23 mouse cellular contexts compared by ENCODE assay signal in the genomic region with DNA sequence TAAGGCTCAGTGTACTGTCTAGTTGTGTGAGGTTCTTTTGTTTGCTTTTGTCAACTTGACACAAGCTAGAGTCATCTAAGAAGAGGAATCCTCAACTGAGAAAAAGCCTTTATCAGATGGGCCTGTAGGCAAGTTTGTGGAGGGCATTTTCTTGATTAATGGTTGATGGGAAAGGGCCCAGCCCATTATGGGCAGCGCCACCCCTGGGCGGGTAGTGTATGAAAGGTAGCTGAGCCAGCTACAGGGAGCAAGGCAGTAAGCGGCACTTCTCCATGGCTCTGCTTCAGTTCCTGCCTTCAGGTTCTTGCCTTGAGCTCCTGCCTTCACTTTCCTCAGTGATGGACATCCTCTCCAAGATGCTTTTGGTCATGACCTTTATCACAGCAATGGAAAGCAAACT. TPM values are rescaled to one million over a fixed set of nuclear protein-coding genes. Genes with fewer than 3 reads are reported as not detected.
DNase-seq lines count a peak whose midpoint lies in the region; ATAC-seq and TF ChIP-seq lines count a peak whose summit lies in the region.
"Had no signal": no experiment of that assay in that cellular context is flagged by ENCODE, and none has a peak within 500 bp of the region (broad histone marks: within the 10 kb centered on the region; RNA-seq: fewer than 3 reads in every experiment).

No protein-coding gene starts in this region.

- TF ChIP-seq EP300 in MEL (IDR thresholded peaks at IDR 0.05; ENCODE audit: low read depth in 1 of 2, low read length in 2 of 2): no peak

- no peaks in the 10 kb centered on the region for H3K79me2 ChIP-seq in MEL (ENCODE audit: control insufficient read depth, insufficient read depth, low read length, poor library complexity)

- H3K9me3 ChIP-seq in intestine, postnatal 0 days (ENCODE audit: control insufficient read depth): no peaks in the 10 kb centered on the region
- H3K9me3 ChIP-seq in intestine, embryonic 15.5 days: no peaks in the 10 kb centered on the region
- H3K9me3 ChIP-seq in MEL (replicated peaks; ENCODE audit: insufficient read depth, low read length): no peaks in the 10 kb centered on the region
- H3K9me3 ChIP-seq: G1E had no signal

- no peak overlapping the region for H3K4me3 ChIP-seq in intestine, postnatal 0 days (ENCODE audit: low read depth, low read length)
- H3K4me3 ChIP-seq in intestine, embryonic 15.5 days (replicated peaks): no peak overlapping the region
- no peak overlapping the region for H3K4me3 ChIP-seq in kidney, adult 2 months (ENCODE audit: insufficient read depth, low read depth, low read length)
- no peak overlapping the region for H3K4me3 ChIP-seq in MEL (ENCODE audit: control insufficient read depth in 1 of 2, insufficient read depth in 1 of 2, low read depth in 2 of 2, low read length in 2 of 2)

- intact Hi-C loops in heart, postnatal 14 days (cut with DNase I): no loop called here

- ATAC-seq in intestine, postnatal 0 days: no peak
- no peak for ATAC-seq in intestine, embryonic 15.5 days
- ATAC-seq: activated CD4-positive, CD25-positive, alpha-beta regulatory T cell, adult 4 months; CD4-positive, CD25-positive, alpha-beta regulatory T cell, adult 4 months; Patski had no signal

- no peak for TF ChIP-seq RAD21 in MEL (IDR thresholded peaks at IDR 0.05; ENCODE audit: low read depth, low read length)

- H3K4me1 ChIP-seq in intestine, postnatal 0 days (replicated peaks; ENCODE audit: control insufficient read depth, insufficient read depth, low read length): no peaks in the 10 kb centered on the region
- H3K4me1 ChIP-seq in intestine, embryonic 15.5 days (replicated peaks): no peaks in the 10 kb centered on the region; the same call in 1 of the 2 replicates
- H3K4me1 ChIP-seq in kidney, adult 2 months (ENCODE audit: control insufficient read depth, insufficient read depth, low read length): no peaks in the 10 kb centered on the region; the same call in 1 of the 2 replicates
- H3K4me1 ChIP-seq in MEL (ENCODE audit: control insufficient read depth in 1 of 2, insufficient read depth in 2 of 2, low read length in 2 of 2): peaks cover 2 to 6% of the 10 kb centered on the region in 2 experiments; a peak in 1 of 4 replicates

- TF ChIP-seq POLR2A in kidney, adult 2 months (IDR thresholded peaks at IDR 0.05; ENCODE audit: low read depth, low read length): no peak
- TF ChIP-seq POLR2A in MEL (IDR thresholded peaks at IDR 0.05; ENCODE audit: control insufficient read depth in 1 of 2, insufficient read depth in 1 of 2, low read depth in 1 of 2, low read length in 2 of 2, poor library complexity in 1 of 2): no peak

- no peak overlapping the region for H3K27ac ChIP-seq in intestine, postnatal 0 days (ENCODE audit: low read depth, low read length)
- no peak overlapping the region for H3K27ac ChIP-seq in intestine, embryonic 15.5 days
- no peak overlapping the region for H3K27ac ChIP-seq in kidney, adult 2 months (ENCODE audit: insufficient read depth, low read depth, low read length)
- H3K27ac ChIP-seq in MEL (ENCODE audit: control insufficient read depth, low read depth, low read length): no peak overlapping the region

- WGBS in intestine, postnatal 0 days: 62% methylated on average over 3 of the region's 3 CpGs
- 89% methylated on average over 3 of the region's 3 CpGs for WGBS in intestine, embryonic 15.5 days
- 64% methylated on average over 3 of the region's 3 CpGs for WGBS in kidney, adult 2 months

- no peaks in the 10 kb centered on the region for H3K27me3 ChIP-seq in intestine, postnatal 0 days (replicated peaks; ENCODE audit: control insufficient read depth, insufficient read depth, low read length)
- no peaks in the 10 kb centered on the region for H3K27me3 ChIP-seq in intestine, embryonic 15.5 days (replicated peaks)
- H3K27me3 ChIP-seq in kidney, adult 2 months (replicated peaks; ENCODE audit: control insufficient read depth, insufficient read depth, low read length): no peaks in the 10 kb centered on the region
- peaks cover 2 to 3% of the 10 kb centered on the region in 2 experiments; a peak in 3 of 4 replicates for H3K27me3 ChIP-seq in MEL (ENCODE audit: control insufficient read depth in 1 of 2, insufficient read depth in 2 of 2, low read length in 2 of 2)
- H3K27me3 ChIP-seq: CH12.LX, Patski had no signal

- no peaks in the 10 kb centered on the region for H3K36me3 ChIP-seq in intestine, postnatal 0 days (ENCODE audit: control insufficient read depth, insufficient read depth)
- H3K36me3 ChIP-seq in intestine, embryonic 15.5 days: no peaks in the 10 kb centered on the region
- H3K36me3 ChIP-seq in kidney, adult 2 months (ENCODE audit: control insufficient read depth, insufficient read depth, low read length): no peaks in the 10 kb centered on the region
- no peaks in the 10 kb centered on the region for H3K36me3 ChIP-seq in MEL (ENCODE audit: control insufficient read depth in 1 of 2, insufficient read depth in 2 of 2, low read length in 2 of 2)
- H3K36me3 ChIP-seq: G1E had no signal

- peak; percentile 36 for DNase-seq in kidney, adult 2 months
- no peak for DNase-seq in kidney, postnatal 10 days
- DNase-seq in kidney, adult 9 months: peak; percentile 47
- no peak for DNase-seq in kidney, adult 18-20 months
- no peak for DNase-seq in MEL (ENCODE audit: low read depth, low spot score)
- DNase-seq in heart, postnatal 14 days: no peak
- DNase-seq: adrenal gland, adult 2 months; adrenal gland, adult 8-10 months; adrenal gland, postnatal 10 days; adrenal gland, postnatal 14 days; adrenal gland, postnatal 25 days; adrenal gland, postnatal 36 days; B cell, adult 2 months; cerebellum, adult 11 months; cerebellum, adult 11-12 months; cerebellum, adult 18-20 months had no signal

- H3K4me2 ChIP-seq in intestine, postnatal 0 days (replicated peaks; ENCODE audit: low read depth): no peak overlapping the region
- H3K4me2 ChIP-seq in intestine, embryonic 15.5 days (replicated peaks): no peak overlapping the region

- TF ChIP-seq CTCF in intestine, postnatal 0 days (IDR thresholded peaks at IDR 0.05; ENCODE audit: low read depth): peak; percentile 6; the same call in 1 of the 2 replicates
- no peak for TF ChIP-seq CTCF in kidney, adult 2 months (conservative IDR thresholded peaks at IDR 0.05; ENCODE audit: insufficient read depth, insufficient read length, low read depth, low read length)
- peak in 2 of 3 experiments; percentile 10 to 20; a peak in 1 of 6 replicates for TF ChIP-seq CTCF in MEL (IDR thresholded peaks at IDR 0.05 in 2 of 3, conservative IDR thresholded peaks at IDR 0.05 in 1 of 3; ENCODE audit: control insufficient read depth in 1 of 3, insufficient read depth in 1 of 3, low read depth in 2 of 3, low read length in 3 of 3, poor library complexity in 1 of 3, severe bottlenecking in 1 of 3)

- no peak overlapping the region for H3K9ac ChIP-seq in intestine, postnatal 0 days (ENCODE audit: low read depth, low read length)
- no peak overlapping the region for H3K9ac ChIP-seq in intestine, embryonic 15.5 days
- no peak overlapping the region for H3K9ac ChIP-seq in MEL (ENCODE audit: control insufficient read depth, low read depth, low read length, poor library complexity, severe bottlenecking)

TF ChIP-seq in MEL, 35 proteins besides CTCF, POLR2A, EP300 and RAD21:
- TF ChIP-seq CHD2 (IDR thresholded peaks at IDR 0.05; ENCODE audit: low read length): no peak
- TF ChIP-seq USF1 (IDR thresholded peaks at IDR 0.05; ENCODE audit: low read depth, low read length): no peak
- no peak for TF ChIP-seq MEF2A (IDR thresholded peaks at IDR 0.05; ENCODE audit: extremely low read depth, insufficient replicate concordance, low read depth, low read length, poor library complexity, severe bottlenecking)
- no peak for TF ChIP-seq NELFE (IDR thresholded peaks at IDR 0.05; ENCODE audit: low read depth, low read length)
- TF ChIP-seq MAX (IDR thresholded peaks at IDR 0.05; ENCODE audit: low read length): no peak
- no peak for TF ChIP-seq NRF1 (IDR thresholded peaks at IDR 0.05; ENCODE audit: insufficient read depth, low read depth, low read length, poor library complexity, severe bottlenecking)
- TF ChIP-seq ZKSCAN1 (IDR thresholded peaks at IDR 0.05; ENCODE audit: low read depth, low read length): no peak
- no peak for TF ChIP-seq ZNF384 (IDR thresholded peaks at IDR 0.05; ENCODE audit: low read depth, low read length)
- TF ChIP-seq KAT2A (conservative IDR thresholded peaks at IDR 0.05; ENCODE audit: low read depth, low read length): no peak
- no peak for TF ChIP-seq CHD1 (IDR thresholded peaks at IDR 0.05; ENCODE audit: low read depth, low read length)
- no peak for TF ChIP-seq MYC (IDR thresholded peaks at IDR 0.05; ENCODE audit: low read depth, low read length)
TF ChIP-seq in MEL: peak in this region for 0.

RNA-seq across cellular contexts. Expression of a gene that starts 8.3 kb away (rescaled TPM):
- polyA plus RNA-seq in intestine, postnatal 0 days (2015; fragmentation: Nextera tagmentation; extraction: Ambion mirVana): 3.3 and 3.7 TPM in 2 replicates
- 7.2 and 8.1 TPM in 2 replicates for polyA plus RNA-seq in intestine, embryonic 15.5 days (2015; fragmentation: Nextera tagmentation; extraction: Ambion mirVana)
- 9.8 and 11.2 TPM in 2 replicates for polyA plus RNA-seq in kidney, adult 2 months (2012; rRNA removed)
- total RNA-seq in MEL (2012; rRNA removed): 12.0 and 13.6 TPM in 2 replicates
- 10 to 100 TPM in 1 of 2 experiments, not detected in 1; 19.6 TPM for polyA plus RNA-seq in MEL (2012; ENCODE audit: insufficient read depth in 1 of 2, insufficient read length in 2 of 2, low read depth in 1 of 2, low replicate concordance in 2 of 2, missing spikeins in 1 of 2)
- 1 to 10 TPM; 4.6 to 5.9 TPM for total RNA-seq in heart, postnatal 14 days (2021)

RNA-seq across cellular contexts. Expression of a gene that starts 27.0 kb away (rescaled TPM):
- 7.2 and 7.9 TPM in 2 replicates for polyA plus RNA-seq in intestine, postnatal 0 days (2015; fragmentation: Nextera tagmentation; extraction: Ambion mirVana)
- polyA plus RNA-seq in intestine, embryonic 15.5 days (2015; fragmentation: Nextera tagmentation; extraction: Ambion mirVana): 7.8 and 7.9 TPM in 2 replicates
- 5.6 and 6.8 TPM in 2 replicates for polyA plus RNA-seq in kidney, adult 2 months (2012; rRNA removed)
- total RNA-seq in MEL (2012; rRNA removed): 3.9 and 4.3 TPM in 2 replicates
- 1 to 10 TPM in 1 of 2 experiments, not detected in 1; 8.3 TPM for polyA plus RNA-seq in MEL (2012; ENCODE audit: insufficient read depth in 1 of 2, insufficient read length in 2 of 2, low read depth in 1 of 2, low replicate concordance in 2 of 2, missing spikeins in 1 of 2)
- total RNA-seq in heart, postnatal 14 days (2021): 10 to 100 TPM; 12.3 to 18.9 TPM

RNA-seq across cellular contexts. Expression of a gene that starts 54.2 kb away (rescaled TPM):
- polyA plus RNA-seq in intestine, postnatal 0 days (2015; fragmentation: Nextera tagmentation; extraction: Ambion mirVana): 2.6 TPM in 2 replicates
- 3.8 and 4.1 TPM in 2 replicates for polyA plus RNA-seq in intestine, embryonic 15.5 days (2015; fragmentation: Nextera tagmentation; extraction: Ambion mirVana)
- polyA plus RNA-seq in kidney, adult 2 months (2012; rRNA removed): 7.3 and 7.6 TPM in 2 replicates
- total RNA-seq in MEL (2012; rRNA removed): 38.4 and 41.3 TPM in 2 replicates
- polyA plus RNA-seq in MEL (2012; ENCODE audit: insufficient read depth in 1 of 2, insufficient read length in 2 of 2, low read depth in 1 of 2, low replicate concordance in 2 of 2, missing spikeins in 1 of 2): 10 to 100 TPM in 1 of 2 experiments, not detected in 1; 37.9 TPM
- total RNA-seq in heart, postnatal 14 days (2021): 10 to 100 TPM; 19.8 to 20.3 TPM

Comparison
In these comparisons a context has a peak if more than half of its experiments do, and no peak if none do; other contexts are left out.
1. DNase-seq: peak in kidney, adult 2 months (single experiment) and kidney, adult 9 months (single experiment); none in kidney, postnatal 10 days (single experiment), kidney, adult 18-20 months (single experiment), MEL (single experiment) and heart, postnatal 14 days (0 of 2).